Mouse (Mus musculus) monocyte, adult 5-6 weeks (primary cell): ENCODE results near the gene Slc23a2. TPM values are rescaled to one million over a fixed set of nuclear protein-coding genes. Genes with fewer than 3 reads are reported as not detected.

Source experiments
- ATAC-seq: fragments of 153-309, 156-312 bp; replicated peaks from 2 replicates; pipeline ENCODE4 v1.8.0; 2017; ENCODE audit warnings: mild to moderate bottlenecking; ENCODE audit not compliant: low TSS enrichment, insufficient number of reproducible peaks, severe bottlenecking, poor library complexity, low FRiP score
- total RNA-seq: library from RNA; stranded (forward); fragments of 200-1000, 200-491, 200-594 nt; gene quantifications from 3 replicates; pipeline ENCODE4 v1.2.3, GENCODE M21; 2017

Gene Slc23a2
- total RNA-seq, 1 experiment from 2014 or later: 28.8 TPM

DNA sequence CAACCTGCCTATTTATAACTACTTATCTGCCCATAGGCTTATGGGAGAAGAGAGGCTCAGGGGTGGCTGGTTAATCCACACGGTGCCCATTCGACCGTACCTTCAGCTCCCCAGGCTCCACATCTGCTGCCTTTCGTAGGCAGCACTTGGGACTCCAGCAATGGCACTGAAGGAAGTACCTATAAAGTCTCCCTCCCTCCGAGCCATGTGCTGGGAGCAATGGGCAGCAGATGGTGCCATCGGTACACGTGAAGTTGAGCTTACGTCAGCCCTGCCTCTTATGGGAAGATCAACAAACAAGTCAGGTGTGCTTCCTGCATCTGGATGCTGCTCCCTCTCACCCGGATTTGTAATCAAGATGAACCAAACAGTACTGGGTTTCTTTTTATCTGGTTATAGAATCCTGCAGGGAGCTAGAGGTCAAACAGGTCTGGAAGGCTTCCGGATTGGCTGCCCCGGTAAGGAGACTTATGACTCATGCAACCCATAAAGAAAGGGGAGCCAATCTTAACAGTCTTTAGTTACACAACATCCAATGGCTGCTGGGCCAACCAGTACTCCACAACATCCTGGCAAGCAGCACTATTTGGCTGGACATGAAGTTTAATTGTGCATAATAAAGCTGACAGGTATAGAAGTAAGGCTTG lies 80.6 kb downstream of the Slc23a2 start:
- ATAC-seq: no peak

DNA sequence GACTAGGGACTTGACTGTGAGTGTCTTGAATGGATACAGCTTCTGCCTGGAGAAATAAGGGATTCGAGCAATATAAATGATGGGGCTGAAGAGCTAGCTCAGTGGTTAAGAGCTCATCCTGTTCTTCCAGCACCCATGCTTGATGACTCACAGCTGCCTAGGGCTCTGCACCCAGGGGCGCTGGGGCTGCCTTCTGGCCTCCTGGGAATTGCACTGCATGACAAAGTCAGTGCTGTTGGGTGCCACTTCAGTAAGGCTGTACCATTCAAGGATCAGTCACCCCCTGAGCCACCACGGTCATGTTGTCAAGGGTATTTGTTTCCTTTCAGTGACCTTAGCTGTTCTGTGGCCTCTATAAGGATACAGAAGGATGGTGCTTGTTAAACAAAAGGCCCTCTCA lies 81.1 kb downstream of the Slc23a2 start:
- no peak for ATAC-seq

GRCm38 (mm10) chr2:132061884-132062283 lies 83.0 kb downstream of the Slc23a2 start:
- ATAC-seq: no peak

GRCm38 (mm10) chr2:132059919-132060318 lies 85.0 kb downstream of the Slc23a2 start:
- ATAC-seq: no peak

DNA sequence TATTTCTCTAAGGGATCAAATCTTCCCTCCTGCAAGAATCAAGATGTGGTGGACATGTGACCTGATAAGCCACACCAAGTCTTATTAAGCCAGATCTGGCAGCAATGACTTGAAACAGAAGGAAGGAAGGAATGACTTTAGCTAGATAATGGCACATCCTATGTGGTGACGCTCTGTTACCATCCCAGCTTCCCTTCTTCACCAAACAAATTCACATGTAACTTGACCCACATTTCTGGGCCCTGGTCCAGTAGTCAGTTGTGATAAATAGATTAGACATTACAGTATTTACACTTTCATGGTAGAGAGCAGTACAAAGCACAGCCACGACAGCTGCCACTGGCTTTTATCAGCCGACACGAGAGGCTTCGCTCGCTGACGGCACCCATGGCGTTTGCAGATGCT lies 89.6 kb downstream of the Slc23a2 start:
- ATAC-seq: no peak

DNA sequence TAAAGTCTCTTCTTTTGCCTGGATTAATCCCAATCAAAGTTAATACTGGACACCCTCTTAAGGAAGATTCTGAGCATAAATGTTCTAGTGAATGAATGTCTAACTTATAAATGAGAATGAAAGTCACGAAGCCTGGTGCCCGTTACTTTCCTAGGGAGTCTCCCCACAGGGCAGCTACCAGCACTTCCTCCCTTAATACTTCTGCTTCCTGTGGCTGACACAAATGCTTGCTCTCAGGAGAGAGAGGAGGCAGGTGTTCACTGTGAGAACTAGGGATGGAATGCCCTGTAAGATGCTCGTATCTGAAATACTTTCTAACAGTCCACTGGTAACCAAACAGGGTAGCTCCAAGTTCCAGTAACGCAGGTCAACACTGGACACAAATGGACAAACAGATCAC lies 91.1 kb downstream of the Slc23a2 start:
- ATAC-seq: peak; percentile 50; the same call in 1 of the 2 replicates

DNA sequence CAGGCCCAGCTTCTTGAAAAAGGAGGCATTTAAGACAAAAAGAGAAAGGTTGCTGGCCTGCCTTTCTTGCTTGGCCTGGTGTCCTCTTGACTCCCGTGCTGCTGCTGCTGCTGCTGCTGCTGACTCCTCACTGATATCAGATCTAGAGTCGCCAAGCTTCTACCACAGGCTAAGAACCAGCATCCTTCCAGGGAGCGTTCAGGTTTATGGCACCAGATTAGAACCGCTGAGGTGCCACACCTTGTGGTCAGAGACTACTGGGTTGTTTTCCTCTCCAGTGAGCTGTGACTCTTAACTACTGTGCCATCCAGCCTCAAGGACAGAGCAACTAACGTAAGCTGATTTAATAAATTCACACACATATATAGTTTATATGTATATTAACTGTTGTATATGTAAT lies 93.1 kb downstream of the Slc23a2 start:
- ATAC-seq: no peak

DNA sequence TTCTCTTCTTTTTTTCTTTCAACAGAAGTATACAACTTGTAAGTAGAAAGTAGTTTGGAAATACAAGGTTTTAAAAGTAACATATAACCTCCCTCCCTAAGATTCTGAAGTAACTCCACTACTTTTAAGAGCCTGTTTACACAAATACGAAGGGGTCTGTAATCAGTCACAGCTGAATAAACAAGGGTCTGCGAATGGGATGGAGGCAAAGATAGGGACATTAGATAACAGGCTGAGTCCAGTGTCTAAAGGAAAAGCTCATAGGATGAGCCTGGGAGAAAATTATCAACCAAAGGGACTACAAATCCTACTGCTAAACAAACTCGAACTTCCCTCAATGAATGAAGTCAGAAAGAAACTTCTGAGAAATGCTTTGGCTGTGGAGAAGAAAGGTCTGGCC lies 95.0 kb downstream of the Slc23a2 start:
- no peak for ATAC-seq

- ATAC-seq: no peak
These were observed 95.4 kb downstream of the Slc23a2 start for GRCm38 (mm10) chr2:132049491-132049890.

- 0 out of 2 replicates have a peak, but pooled peaks have one; percentile 17 for ATAC-seq
These were observed 96.7 kb downstream of the Slc23a2 start for GRCm38 (mm10) chr2:132048143-132048772.

- ATAC-seq: no peak
These were observed 97.5 kb downstream of the Slc23a2 start for GRCm38 (mm10) chr2:132047364-132047763.

DNA sequence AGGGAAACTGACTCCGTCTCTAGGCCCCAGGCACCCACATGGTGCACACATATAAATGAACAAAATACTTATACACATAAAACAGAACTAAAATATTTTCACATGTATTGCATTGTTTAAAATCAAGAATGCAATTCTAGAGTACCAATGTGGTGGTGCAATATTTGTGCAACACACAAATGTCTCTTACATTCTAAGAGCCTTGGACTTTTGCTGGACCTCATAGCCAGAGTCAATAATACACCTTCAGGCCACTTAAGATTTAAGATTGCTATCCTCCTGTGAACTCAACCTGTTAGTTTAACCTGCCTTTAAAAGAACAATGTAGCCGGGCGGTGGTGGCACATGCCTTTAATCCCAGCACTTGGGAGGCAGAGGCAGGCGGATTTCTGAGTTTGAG lies 98.2 kb downstream of the Slc23a2 start:
- no peak for ATAC-seq

GRCm38 (mm10) chr2:132044320-132045274 lies 100.3 kb downstream of the Slc23a2 start:
- no peak for ATAC-seq

- ATAC-seq: no peak
These were observed 101.7 kb downstream of the Slc23a2 start for GRCm38 (mm10) chr2:132043101-132043621.

GRCm38 (mm10) chr2:132039894-132040293 lies 105.0 kb downstream of the Slc23a2 start:
- ATAC-seq: peak; percentile 49

DNA sequence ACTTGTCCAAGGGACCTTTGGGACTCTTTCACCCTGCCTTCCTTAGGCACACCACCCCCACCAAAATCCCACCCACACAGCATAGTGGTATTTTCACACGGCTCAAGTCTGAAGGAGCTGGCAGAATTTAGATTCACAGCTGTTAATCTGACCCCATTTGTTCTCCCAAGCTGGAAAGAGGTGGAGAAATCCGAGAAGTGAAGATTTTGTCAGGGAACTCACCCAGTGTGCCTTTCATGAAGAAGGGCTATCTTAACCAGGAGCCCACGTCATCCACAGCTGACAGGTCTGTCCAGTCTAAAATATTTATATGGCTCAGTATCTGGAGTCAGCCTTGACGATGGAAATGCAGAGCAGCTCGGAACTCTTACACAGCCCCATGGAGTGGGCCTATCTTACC lies 108.6 kb downstream of the Slc23a2 start:
- ATAC-seq: no peak

GRCm38 (mm10) chr2:132035470-132035835 lies 109.5 kb downstream of the Slc23a2 start:
- peak; percentile 60 for ATAC-seq

DNA sequence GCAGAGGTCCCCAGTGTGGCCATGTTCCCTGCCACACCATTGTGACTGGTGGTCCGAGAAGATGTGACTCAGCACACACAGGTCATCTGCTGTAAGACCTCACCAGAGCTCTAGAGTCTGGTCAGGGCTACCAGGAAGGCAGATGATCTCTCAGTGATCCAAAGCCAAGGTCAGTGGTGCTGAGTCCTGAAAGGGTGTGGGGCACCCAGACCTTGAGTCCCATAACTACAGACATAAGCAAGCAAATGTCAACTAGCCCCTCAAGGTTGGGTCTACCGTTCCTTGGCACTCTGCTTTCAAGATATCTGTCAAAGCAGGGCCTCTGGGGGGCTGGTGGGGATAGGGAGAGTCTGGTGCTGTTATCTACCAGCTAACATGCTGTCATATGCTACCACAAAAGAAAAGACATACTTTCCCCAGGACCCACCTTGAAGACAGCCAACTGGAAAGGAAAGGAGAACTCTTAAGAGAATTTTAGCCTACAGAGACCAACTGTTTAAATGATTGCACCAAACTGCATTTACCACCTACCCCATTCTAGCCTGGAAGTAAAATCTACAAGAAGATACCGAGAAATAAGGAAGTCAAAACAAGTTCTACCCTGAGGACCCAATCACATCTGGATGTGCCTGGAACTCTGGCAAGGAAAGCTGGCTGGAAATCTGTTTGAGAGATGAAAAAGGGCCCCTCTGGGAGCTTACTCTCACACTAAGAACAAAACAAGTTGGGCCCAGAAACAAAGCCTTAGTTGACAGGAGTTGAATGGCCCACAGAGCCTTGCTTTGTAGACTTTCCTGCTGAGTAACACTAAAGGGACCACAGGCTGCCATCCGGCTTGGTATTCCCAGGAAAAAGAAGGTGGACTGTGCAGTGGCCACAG lies 110.1 kb downstream of the Slc23a2 start:
- ATAC-seq: no peak
